Mouse (Mus musculus): ENCODE data around the gene Map1b.

GRCm38 (mm10) chr13:99414352-99414742, 102.0 kb downstream of the Map1b start:
- TF ChIP-seq GATA1 (IDR thresholded peaks at IDR 0.05; ENCODE audit: borderline replicate concordance, low read length) (no peak), FLI1 (IDR thresholded peaks at IDR 0.05; ENCODE audit: low read length) (no peak)
